Mouse (Mus musculus): ENCODE data around the gene Icos.
A peak's percentile ranks its signal among the peaks of the same experiment; 100 is the strongest.

Icos gene

GRCm38 (mm10) chr1:61035270-61035669, 57.5 kb downstream of the Icos start:
- no peak for DNase-seq (ENCODE audit: low read depth in 2 of 2, low spot score in 2 of 2)

- DNase-seq (ENCODE audit: low read depth in 2 of 2, low spot score in 2 of 2), result no peak
Observed at GRCm38 (mm10) chr1:61038223-61038622, 60.5 kb downstream of the Icos start.

- no peak for DNase-seq (ENCODE audit: low read depth in 2 of 2, low spot score in 2 of 2)
Observed at GRCm38 (mm10) chr1:61039310-61039709, 61.6 kb downstream of the Icos start.

GRCm38 (mm10) chr1:61040401-61040800, 62.7 kb downstream of the Icos start:
- DNase-seq (ENCODE audit: low read depth in 2 of 2, low spot score in 2 of 2), result no peak

GRCm38 (mm10) chr1:61042842-61043241, 65.1 kb downstream of the Icos start:
- no peak for DNase-seq (ENCODE audit: low read depth in 2 of 2, low spot score in 2 of 2)

- DNase-seq (ENCODE audit: low read depth in 2 of 2, low spot score in 2 of 2), result peak in 1 of 2 experiments; percentile 10
Observed at GRCm38 (mm10) chr1:61046055-61046705, 68.5 kb downstream of the Icos start.

GRCm38 (mm10) chr1:61047336-61047735, 69.6 kb downstream of the Icos start:
- no peak for DNase-seq (ENCODE audit: low read depth in 2 of 2, low spot score in 2 of 2)

Measured in CD8-positive naive resting alpha-beta T cell, adult 2 months (primary cell).